In the genomic region with DNA sequence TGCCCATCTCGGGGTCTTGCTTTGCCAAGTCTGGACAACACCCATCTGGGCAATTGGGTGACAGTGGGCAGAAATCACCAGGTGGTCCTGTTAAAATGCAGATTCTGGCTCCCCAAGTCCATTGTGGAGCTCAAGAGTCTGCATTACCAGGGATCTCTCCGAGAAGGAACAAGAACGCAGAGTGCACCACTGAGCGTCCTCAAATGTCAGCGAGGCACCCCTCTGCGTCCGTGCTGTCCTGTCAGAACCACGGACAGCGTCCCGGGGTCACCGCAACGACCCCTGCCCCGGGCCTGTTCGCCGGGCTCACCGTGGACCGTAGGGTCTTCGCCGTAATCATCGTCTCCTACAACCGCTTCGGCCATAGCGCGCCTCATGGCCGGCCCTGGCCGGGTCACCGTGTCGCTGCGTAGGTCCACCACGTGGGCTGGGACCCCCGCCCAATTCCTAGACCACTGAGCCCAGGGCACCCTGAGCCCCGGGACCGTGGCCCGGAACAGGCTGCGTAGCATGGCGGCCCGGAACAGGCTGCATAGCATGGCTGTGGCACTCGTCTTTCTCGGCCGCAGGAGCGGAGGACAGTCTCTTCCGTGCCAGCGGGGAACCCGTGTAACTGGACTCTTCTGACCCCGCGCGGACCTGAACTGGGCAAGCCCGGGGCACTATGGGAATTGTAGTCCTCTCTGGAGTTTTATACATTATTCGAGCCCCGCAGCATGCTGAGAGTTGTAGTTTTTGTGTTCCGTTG, we compare ENCODE assay signal across 8 mouse cellular contexts. TPM values are rescaled to one million over a fixed set of nuclear protein-coding genes. Genes with fewer than 3 reads are reported as not detected.
DNase-seq lines count a peak whose midpoint lies in the region; ATAC-seq lines count a peak whose summit lies in the region.

Gene Tha1 (minus strand): TSS at position 621 of the 748 bp plus-strand sequence.

- H3K9ac ChIP-seq in hindbrain, embryonic 13.5 days = peak within 1 kb of the TSS; percentile 88
- peak within 1 kb of the TSS; percentile 82 for H3K9ac ChIP-seq in lung, embryonic 16.5 days (ENCODE audit: low read length)

- H3K4me3 ChIP-seq in hindbrain, embryonic 13.5 days = peak within 1 kb of the TSS; percentile 72
- H3K4me3 ChIP-seq in lung, embryonic 16.5 days (ENCODE audit: low read length) = peak within 1 kb of the TSS; percentile 78

- peak within 1 kb of the TSS; percentile 95 for H3K4me2 ChIP-seq in hindbrain, embryonic 13.5 days
- peak within 1 kb of the TSS; percentile 99 for H3K4me2 ChIP-seq in lung, embryonic 16.5 days (ENCODE audit: low read depth, low read length)

- H3K4me1 ChIP-seq in hindbrain, embryonic 13.5 days (replicated peaks) = peaks cover 28% of the 10 kb centered on the region
- H3K4me1 ChIP-seq in lung, embryonic 16.5 days (replicated peaks; ENCODE audit: control insufficient read depth, insufficient read depth, low read length) = peaks cover 14% of the 10 kb centered on the region

- no peaks in the 10 kb centered on the region for H3K36me3 ChIP-seq in hindbrain, embryonic 13.5 days
- no peaks in the 10 kb centered on the region for H3K36me3 ChIP-seq in lung, embryonic 16.5 days (ENCODE audit: control insufficient read depth, insufficient read depth, low read length)

- ATAC-seq in hindbrain, embryonic 13.5 days (ENCODE audit: low FRiP score) = peak; percentile 70
- peak; percentile 88 for ATAC-seq in lung, embryonic 16.5 days (ENCODE audit: low read depth)

- peak; percentile 83 for DNase-seq in NIH3T3 (ENCODE audit: low read depth)
- DNase-seq in cerebellum, adult 9-11 months = peak; percentile 89
- peak; percentile 72 to 83 for DNase-seq in frontal cortex, postnatal 36 days (ENCODE audit: low spot score in 2 of 2)
- peak; percentile 68 to 76 for DNase-seq in layer of hippocampus, postnatal 10 days (ENCODE audit: low spot score in 2 of 2)
- peak; percentile 85 for DNase-seq in retina, embryonic 14.5 days (ENCODE audit: low spot score)
- DNase-seq in urinary bladder, postnatal 14 days (ENCODE audit: low spot score) = peak; percentile 87

- WGBS in hindbrain, embryonic 13.5 days = 2% methylated on average over 51 of the region's 51 CpGs
- under 1% methylated on average over 51 of the region's 51 CpGs for WGBS in lung, embryonic 16.5 days

- no peak within 1 kb of the TSS; the same call in 1 of the 2 replicates for H3K27ac ChIP-seq in hindbrain, embryonic 13.5 days
- peak within 1 kb of the TSS; percentile 23; the same call in 1 of the 2 replicates for H3K27ac ChIP-seq in lung, embryonic 16.5 days (ENCODE audit: low read length)

- 0 out of 2 replicates have a peak, but pooled peaks cover 16% of the 10 kb centered on the region for H3K27me3 ChIP-seq in hindbrain, embryonic 13.5 days
- no peaks in the 10 kb centered on the region for H3K27me3 ChIP-seq in lung, embryonic 16.5 days (ENCODE audit: control insufficient read depth, insufficient read depth, low read depth, low read length)

- no peaks in the 10 kb centered on the region for H3K9me3 ChIP-seq in hindbrain, embryonic 13.5 days
- H3K9me3 ChIP-seq in lung, embryonic 16.5 days (ENCODE audit: control insufficient read depth, low read length) = no peaks in the 10 kb centered on the region

RNA-seq across cellular contexts. Expression of gene Tha1, which starts in this region (rescaled TPM):
- 3.2 and 3.3 TPM in 2 replicates for polyA plus RNA-seq in hindbrain, embryonic 13.5 days (2015; fragmentation: Nextera tagmentation; extraction: Ambion mirVana)
- 1 to 10 TPM; 2.1 to 2.3 TPM for total RNA-seq in layer of hippocampus, postnatal 10 days (2021)
- polyA plus RNA-seq in lung, embryonic 16.5 days (2015; fragmentation: Nextera tagmentation; extraction: Ambion mirVana) = 4.6 and 5.0 TPM in 2 replicates
